In genomic region chr8:83697374-83698220, GRCm38 (mm10) we compare ENCODE assay signal across 8 mouse cellular contexts. TPM values are rescaled to one million over a fixed set of nuclear protein-coding genes. Genes with fewer than 3 reads are reported as not detected.
DNase-seq lines count a peak whose midpoint lies in the region; ATAC-seq lines count a peak whose summit lies in the region.

No protein-coding gene starts in this region.

- WGBS in embryonic facial prominence, embryonic 15.5 days = 40% methylated on average over 19 of the region's 19 CpGs
- WGBS in midbrain, embryonic 10.5 days = 61% methylated on average over 19 of the region's 19 CpGs

- peak overlapping the region; percentile 83; the same call in 1 of the 2 replicates for H3K27ac ChIP-seq in embryonic facial prominence, embryonic 15.5 days (replicated peaks)
- peak overlapping the region; percentile 94; the same call in 1 of the 2 replicates for H3K27ac ChIP-seq in midbrain, embryonic 10.5 days (replicated peaks)

- H3K4me2 ChIP-seq in embryonic facial prominence, embryonic 15.5 days (replicated peaks) = peak overlapping the region; percentile 86

- peak overlapping the region; percentile 75 for H3K9ac ChIP-seq in embryonic facial prominence, embryonic 15.5 days

- H3K4me3 ChIP-seq in embryonic facial prominence, embryonic 15.5 days (replicated peaks) = peak overlapping the region; percentile 82
- H3K4me3 ChIP-seq in midbrain, embryonic 10.5 days = peak overlapping the region; percentile 89

- no peaks in the 10 kb centered on the region for H3K9me3 ChIP-seq in embryonic facial prominence, embryonic 15.5 days (replicated peaks)
- H3K9me3 ChIP-seq in midbrain, embryonic 10.5 days (replicated peaks) = no peaks in the 10 kb centered on the region

- peak; percentile 32 for DNase-seq in ovary, postnatal 36 days (ENCODE audit: low spot score)
- DNase-seq in ovary, postnatal 14 days (ENCODE audit: low spot score) = no peak
- peak; percentile 51 to 56 for DNase-seq in heart, postnatal 14 days
- peak; percentile 51 to 68 for DNase-seq in kidney, postnatal 4 days
- no peak for DNase-seq in midbrain, embryonic 10.5 days (ENCODE audit: low spot score)
- peak; percentile 66 for DNase-seq in urinary bladder, postnatal 14 days (ENCODE audit: low spot score)
- DNase-seq in spleen, adult 18-20 months = no peak

- peaks cover 42% of the 10 kb centered on the region for H3K4me1 ChIP-seq in embryonic facial prominence, embryonic 15.5 days
- peaks cover 36% of the 10 kb centered on the region for H3K4me1 ChIP-seq in midbrain, embryonic 10.5 days

- peaks cover 3% of the 10 kb centered on the region for H3K36me3 ChIP-seq in embryonic facial prominence, embryonic 15.5 days
- H3K36me3 ChIP-seq in midbrain, embryonic 10.5 days = peaks cover 3% of the 10 kb centered on the region

- intact Hi-C loops in heart, postnatal 14 days (cut with DNase I) = loop anchor here (2.0 to 5.0 kb wide), 2 partner anchors 17 to 35 kb away; partner anchors contain the start of gene Ddx39

- no peaks in the 10 kb centered on the region for H3K27me3 ChIP-seq in embryonic facial prominence, embryonic 15.5 days
- 0 out of 2 replicates have a peak, but pooled peaks cover 8% of the 10 kb centered on the region for H3K27me3 ChIP-seq in midbrain, embryonic 10.5 days (ENCODE audit: low read depth, poor library complexity, severe bottlenecking)

- ATAC-seq in embryonic facial prominence, embryonic 15.5 days (ENCODE audit: insufficient number of reproducible peaks, low FRiP score, low TSS enrichment, low read depth) = no peak

RNA-seq across cellular contexts. Expression of gene Pkn1, which starts 1.4 kb away (rescaled TPM):
- 23.7 and 25.8 TPM in 2 replicates for polyA plus RNA-seq in embryonic facial prominence, embryonic 15.5 days (2015; fragmentation: Nextera tagmentation; extraction: Ambion mirVana)
- total RNA-seq in heart, postnatal 14 days (2021) = 10 to 100 TPM; 60.5 to 61.1 TPM
- 22.8 and 27.0 TPM in 2 replicates for polyA plus RNA-seq in midbrain, embryonic 10.5 days (2016; fragmentation: Nextera tagmentation; extraction: Ambion mirVana)

RNA-seq across cellular contexts. Expression of gene Ddx39, which starts 17.4 kb away (rescaled TPM):
- 132 and 134 TPM in 2 replicates for polyA plus RNA-seq in embryonic facial prominence, embryonic 15.5 days (2015; fragmentation: Nextera tagmentation; extraction: Ambion mirVana)
- total RNA-seq in heart, postnatal 14 days (2021) = 10 to 100 TPM; 24.1 to 26.0 TPM
- 314 and 357 TPM in 2 replicates for polyA plus RNA-seq in midbrain, embryonic 10.5 days (2016; fragmentation: Nextera tagmentation; extraction: Ambion mirVana)

RNA-seq across cellular contexts. Expression of gene Ptger1, which starts 31.1 kb away (rescaled TPM):
- polyA plus RNA-seq in embryonic facial prominence, embryonic 15.5 days (2015; fragmentation: Nextera tagmentation; extraction: Ambion mirVana) = 1.2 and 1.4 TPM in 2 replicates
- total RNA-seq in heart, postnatal 14 days (2021) = under 1 TPM; 0.44 to 0.53 TPM
- polyA plus RNA-seq in midbrain, embryonic 10.5 days (2016; fragmentation: Nextera tagmentation; extraction: Ambion mirVana) = 0.29 and 0.38 TPM in 2 replicates

RNA-seq across cellular contexts. Expression of gene Adgre5, which starts 43.5 kb away (rescaled TPM):
- 44.3 and 50.1 TPM in 2 replicates for polyA plus RNA-seq in embryonic facial prominence, embryonic 15.5 days (2015; fragmentation: Nextera tagmentation; extraction: Ambion mirVana)
- total RNA-seq in heart, postnatal 14 days (2021) = 10 to 100 TPM; 56.7 to 59.2 TPM
- 8.0 and 13.4 TPM in 2 replicates for polyA plus RNA-seq in midbrain, embryonic 10.5 days (2016; fragmentation: Nextera tagmentation; extraction: Ambion mirVana)

RNA-seq across cellular contexts. Expression of gene Gipc1, which starts 45.1 kb away (rescaled TPM):
- polyA plus RNA-seq in embryonic facial prominence, embryonic 15.5 days (2015; fragmentation: Nextera tagmentation; extraction: Ambion mirVana) = 180 and 192 TPM in 2 replicates
- total RNA-seq in heart, postnatal 14 days (2021) = 10 to 100 TPM; 34.1 to 34.6 TPM
- polyA plus RNA-seq in midbrain, embryonic 10.5 days (2016; fragmentation: Nextera tagmentation; extraction: Ambion mirVana) = 233 and 242 TPM in 2 replicates

Comparison
In these comparisons a context has a peak if more than half of its experiments do, and no peak if none do; other contexts are left out.
1. DNase-seq: peak in ovary, postnatal 36 days (single experiment), heart, postnatal 14 days (2 of 2), kidney, postnatal 4 days (2 of 2) and urinary bladder, postnatal 14 days (single experiment); none in ovary, postnatal 14 days (single experiment), midbrain, embryonic 10.5 days (single experiment) and spleen, adult 18-20 months (0 of 2).